Mouse (Mus musculus) spleen, postnatal 14 days (tissue): ENCODE measurements around the gene Itga7.
A peak's percentile ranks its signal among the peaks of the same experiment; 100 is the strongest.

ENCODE experiments used
- DNase-seq, 2 experiments: peaks; one replicate each; pipeline ENCODE4 v3.0.0; 2021 to 2022; ENCODE audit warnings: low spot score in 2 of 2

The Itga7 gene

DNA sequence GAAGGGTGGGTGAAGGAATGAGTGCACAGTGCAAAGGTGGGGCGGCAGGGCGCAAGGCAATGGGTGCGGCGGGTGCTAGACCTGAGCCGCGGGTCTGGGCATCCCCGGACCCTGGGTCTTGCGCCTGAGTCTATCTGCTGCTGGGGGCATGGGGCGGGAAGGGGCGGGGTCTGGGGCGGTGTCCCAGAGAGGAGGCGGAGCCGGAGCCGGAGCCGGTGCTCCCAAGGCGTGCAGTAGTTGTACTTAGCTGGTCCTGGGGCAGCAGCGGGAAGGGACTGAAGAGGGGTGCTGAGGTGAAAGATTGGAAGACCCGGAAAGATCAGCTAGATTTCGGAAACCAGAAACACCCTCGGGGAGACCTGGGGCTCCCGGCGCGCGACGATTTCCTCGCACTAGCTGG lies at the start of gene Itga7:
Gene Itga7, plus strand, starts transcription at position 245 of the 400 bp plus-strand sequence.
- no peak for DNase-seq

GRCm38 (mm10) chr10:128888941-128889827 lies 44.4 kb upstream of the Itga7 start:
- DNase-seq, result no peak

DNA sequence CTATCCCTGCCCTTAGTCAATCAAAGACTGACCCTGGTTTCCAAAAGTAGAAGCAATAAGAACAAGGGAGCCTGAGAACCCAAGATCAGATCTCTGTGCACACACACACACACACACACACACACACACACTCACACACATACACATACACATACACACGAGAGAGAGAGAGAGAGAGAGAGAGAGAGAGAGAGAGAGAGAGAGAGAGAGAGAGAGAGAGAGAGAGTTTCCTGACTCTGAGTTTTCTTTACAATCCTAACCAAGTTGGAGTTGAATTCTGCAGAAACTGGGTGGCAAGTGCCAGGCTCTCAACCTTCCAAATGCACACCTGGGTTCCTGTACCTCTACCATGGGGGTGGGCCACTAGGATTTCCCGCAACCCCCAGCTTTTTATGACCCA lies 43.8 kb upstream of the Itga7 start:
- DNase-seq, result no peak

DNA sequence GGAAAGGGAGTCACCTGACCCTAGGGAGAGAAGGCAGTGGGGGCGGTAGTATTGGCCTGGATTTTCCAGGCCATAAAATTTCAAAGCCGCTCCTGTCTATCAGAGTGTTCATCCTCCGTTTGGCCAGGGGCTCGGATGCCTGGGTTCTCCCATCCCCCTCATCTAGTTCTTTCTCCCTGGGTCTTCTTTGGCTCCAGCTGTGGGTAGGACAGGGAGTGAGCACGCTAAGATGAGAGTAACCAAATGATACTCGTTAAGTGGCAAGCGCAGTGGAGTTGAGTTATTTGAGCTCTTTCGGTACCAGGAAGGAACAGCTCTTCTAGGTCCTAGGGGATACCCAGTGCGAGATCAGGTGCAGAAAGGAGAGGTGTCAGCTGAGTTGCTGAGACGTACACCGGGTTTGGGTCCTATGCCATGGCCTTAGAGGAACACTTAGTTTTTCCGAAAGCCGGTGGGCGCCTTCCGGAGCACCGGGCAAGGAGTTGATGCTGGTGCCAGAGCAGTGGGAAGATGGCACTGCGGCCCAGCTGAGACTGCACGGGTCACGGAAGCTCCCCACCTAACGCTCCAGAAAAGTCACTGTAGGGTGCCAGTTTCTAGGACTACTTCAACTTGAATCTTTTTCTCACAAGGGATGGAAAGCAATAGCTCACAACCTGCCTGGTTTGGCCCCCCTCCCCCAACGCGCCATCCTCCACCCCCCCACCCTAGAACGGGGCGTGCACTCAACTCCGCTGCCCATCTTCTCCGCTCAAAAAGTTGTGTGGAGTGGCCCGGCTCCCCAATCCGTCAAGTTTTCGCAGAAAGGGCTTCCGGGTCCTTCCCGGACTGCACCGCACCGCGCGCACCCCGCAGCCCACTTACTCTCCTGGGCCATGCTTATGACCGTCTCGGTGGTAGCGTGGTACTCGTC lies 43.0 kb upstream of the Itga7 start:
- no peak for DNase-seq

- DNase-seq, result no peak
Observed at GRCm38 (mm10) chr10:128891296-128892094, 42.1 kb upstream of the Itga7 start, which contains the start of gene Gdf11. Gene Gdf11, minus strand, starts transcription at chr10:128891718.

DNA sequence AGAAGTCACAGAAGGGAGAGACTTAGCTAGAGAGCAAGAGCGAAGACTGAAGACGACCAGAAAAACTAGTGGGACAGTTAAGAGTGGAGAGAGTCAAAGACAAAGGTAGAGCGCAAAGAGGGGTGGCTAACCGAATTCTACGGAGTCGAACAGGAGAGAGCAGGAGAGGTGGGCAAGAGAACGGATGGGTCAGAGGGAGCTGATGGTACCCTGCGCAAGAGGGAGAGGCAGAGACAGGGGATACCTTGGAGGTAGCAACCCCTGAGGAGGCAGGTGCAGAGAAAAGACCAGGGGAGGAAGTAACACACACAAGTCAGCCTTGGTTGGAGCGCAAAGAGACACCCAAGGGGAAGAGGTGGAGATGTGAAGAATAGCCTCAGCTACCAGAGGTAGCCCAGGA lies 41.4 kb upstream of the Itga7 start:
- no peak for DNase-seq

- DNase-seq, result peak in 1 of 2 experiments; percentile 62
Observed at GRCm38 (mm10) chr10:128895437-128895836, 38.2 kb upstream of the Itga7 start.

DNA sequence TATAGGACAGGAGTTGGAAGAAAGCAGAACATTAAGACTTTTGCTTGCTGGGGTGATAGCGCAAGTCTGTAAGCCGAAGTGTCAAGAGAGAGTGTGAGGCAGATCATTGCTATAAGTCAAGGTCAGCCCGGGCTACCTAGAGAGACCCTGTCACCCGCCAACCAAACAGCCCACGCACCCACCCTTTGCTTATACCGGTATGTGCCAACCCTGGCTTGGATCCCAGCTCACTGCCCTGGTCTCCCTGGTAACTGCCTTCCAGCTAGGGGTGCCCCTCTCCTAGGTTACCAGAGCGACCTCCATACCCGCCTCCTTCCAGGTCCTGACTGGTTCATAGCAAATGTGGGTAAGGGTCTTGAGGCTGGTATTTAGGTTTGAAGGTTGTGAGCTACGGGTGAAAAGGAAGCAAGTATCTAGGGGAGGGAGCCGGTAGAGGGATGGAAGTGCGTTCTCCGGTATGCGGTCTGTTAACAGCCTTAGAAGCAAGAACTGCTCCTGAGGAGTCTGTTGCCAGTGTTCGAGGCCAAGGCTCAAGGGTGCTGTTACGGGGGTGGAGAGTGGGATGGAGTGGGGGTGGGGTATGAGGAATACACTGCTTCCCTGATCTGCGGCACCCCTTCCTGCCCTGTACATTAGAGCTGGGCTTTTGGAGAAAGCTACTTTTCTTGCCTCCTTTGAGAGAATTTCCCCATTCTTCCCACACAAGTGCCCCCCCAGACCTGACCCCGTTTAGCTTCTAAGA lies 37.5 kb upstream of the Itga7 start:
- DNase-seq, result no peak

DNA sequence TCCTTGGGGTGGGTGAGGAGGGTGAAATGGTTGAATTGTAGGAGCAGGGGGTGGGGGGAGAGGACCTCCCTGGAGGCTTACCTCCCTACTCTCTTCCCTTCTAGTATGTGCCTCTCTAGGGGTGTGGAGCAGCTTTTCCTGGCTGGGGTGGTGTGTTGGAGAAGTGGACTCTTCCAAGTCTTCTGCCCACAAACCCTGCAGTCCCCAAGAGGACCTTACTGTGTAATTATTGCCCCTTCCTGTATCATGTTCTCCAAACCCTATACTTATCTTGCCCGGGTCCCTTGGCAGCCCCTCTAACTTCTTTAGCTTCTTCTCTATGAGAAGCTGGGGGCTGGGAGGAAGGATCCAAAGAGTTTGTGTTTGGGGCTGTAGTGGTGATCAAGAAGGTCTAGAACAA lies 36.8 kb upstream of the Itga7 start:
- DNase-seq, result no peak

GRCm38 (mm10) chr10:128897501-128897900 lies 36.1 kb upstream of the Itga7 start:
- DNase-seq, result no peak

DNA sequence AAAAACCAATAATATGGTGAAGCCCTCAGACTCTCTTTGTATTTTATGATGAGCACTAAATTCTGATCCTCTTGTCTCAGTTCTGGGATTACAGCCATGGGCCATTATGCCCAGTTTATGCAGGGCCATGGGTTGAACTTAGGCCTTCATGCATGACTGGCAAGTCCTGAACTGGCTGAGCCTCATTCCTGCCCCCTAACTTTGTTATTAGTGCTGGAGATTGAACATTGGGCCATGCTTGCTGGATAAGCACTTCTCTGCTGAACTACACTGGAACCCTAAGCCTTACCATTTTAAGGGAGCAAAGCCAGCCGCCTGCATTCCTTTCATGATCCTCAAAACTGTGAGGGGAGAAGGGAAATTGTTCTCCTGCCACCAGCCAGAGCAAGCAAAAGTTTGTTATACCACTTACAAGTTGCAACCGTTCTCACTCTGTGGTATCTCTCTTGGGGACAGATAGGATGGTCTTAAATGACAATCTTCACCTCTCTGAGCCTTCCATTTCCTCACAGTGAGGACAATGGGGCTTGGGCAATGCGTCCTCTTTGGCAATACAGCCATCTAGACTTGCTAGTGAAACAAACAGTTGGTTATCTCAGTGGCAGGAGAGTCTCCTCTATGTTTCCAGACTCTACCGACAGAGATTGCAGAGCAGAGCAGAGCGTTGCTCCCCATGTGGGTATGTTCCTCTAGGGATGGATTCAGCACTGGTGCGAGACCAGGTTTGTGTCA lies 33.7 kb upstream of the Itga7 start:
- DNase-seq, result no peak

- DNase-seq, result no peak
Observed at GRCm38 (mm10) chr10:128900698-128901097, 32.9 kb upstream of the Itga7 start, which contains the start of gene Cd63. Gene Cd63, plus strand, starts transcription at chr10:128900989.

DNA sequence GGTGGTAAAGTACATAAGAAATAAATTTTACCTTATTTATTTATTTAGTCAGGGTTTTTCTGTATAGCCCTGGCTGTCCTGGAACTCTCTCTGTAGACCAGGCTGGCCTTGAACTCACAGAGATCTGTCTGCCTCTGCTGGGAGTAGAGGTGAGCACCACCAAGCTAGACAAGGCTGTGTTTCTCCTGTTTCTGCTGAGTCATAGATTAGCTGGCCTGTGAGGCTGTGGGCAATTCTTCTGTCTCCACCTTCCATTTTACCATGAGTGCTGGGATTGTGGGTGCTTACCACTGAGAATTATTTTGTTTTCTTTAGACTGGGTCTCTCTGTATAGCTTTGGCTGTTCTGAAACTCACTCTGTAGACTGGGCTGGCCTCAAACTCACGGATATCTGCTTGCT lies 32.2 kb upstream of the Itga7 start:
- no peak for DNase-seq

GRCm38 (mm10) chr10:128902409-128902988 lies 31.1 kb upstream of the Itga7 start:
- DNase-seq, result no peak

GRCm38 (mm10) chr10:128904812-128905211 lies 28.8 kb upstream of the Itga7 start:
- DNase-seq, result no peak

GRCm38 (mm10) chr10:128908778-128909448 lies 24.7 kb upstream of the Itga7 start:
- DNase-seq, result no peak

- no peak for DNase-seq
Observed at GRCm38 (mm10) chr10:128909567-128910028, 24.0 kb upstream of the Itga7 start.

- DNase-seq, result no peak
Observed at GRCm38 (mm10) chr10:128910066-128910841, 23.4 kb upstream of the Itga7 start.
